Mouse (Mus musculus): ENCODE measurements around the gene Gm47959. TPM values are rescaled to one million over a fixed set of nuclear protein-coding genes. Genes with fewer than 3 reads are reported as not detected.

The Gm47959 gene
- total RNA-seq, 2 experiments from 2014 or later = not detected

- no peak for DNase-seq (ENCODE audit: low spot score in 2 of 2)
These were observed 32.2 kb downstream of the Gm47959 start for GRCm38 (mm10) chr1:83032508-83032907.

GRCm38 (mm10) chr1:83034509-83034908 is 34.2 kb downstream of the Gm47959 start:
- DNase-seq (ENCODE audit: low spot score in 2 of 2) = no peak

- no peak for DNase-seq (ENCODE audit: low spot score in 2 of 2)
These were observed 36.7 kb downstream of the Gm47959 start for GRCm38 (mm10) chr1:83036892-83037667.

GRCm38 (mm10) chr1:83038109-83038672 is 37.8 kb downstream of the Gm47959 start, which contains the start of gene Slc19a3:
Gene Slc19a3, minus strand, starts transcription at chr1:83038448.
- peak in 1 of 2 experiments; percentile 8 for DNase-seq (ENCODE audit: low spot score in 2 of 2)

- no peak for DNase-seq (ENCODE audit: low spot score in 2 of 2)
These were observed 38.7 kb downstream of the Gm47959 start for GRCm38 (mm10) chr1:83039080-83039479.

GRCm38 (mm10) chr1:83042380-83042779 is 42.0 kb downstream of the Gm47959 start, which contains the start of gene Krtap28-10:
Gene Krtap28-10, minus strand, starts transcription at chr1:83042480.
- no peak for DNase-seq (ENCODE audit: low spot score in 2 of 2)

- no peak for DNase-seq (ENCODE audit: low spot score in 2 of 2)
These were observed 44.6 kb downstream of the Gm47959 start, which contains the start of gene Gm47969 for GRCm38 (mm10) chr1:83044882-83045427. Gene Gm47969, plus strand, starts transcription at chr1:83044932.

Other genes with a start within 250 kb of the Gm47959 start
- gene Tm4sf20, start 232.1 kb upstream of the Gm47959 start, total RNA-seq (2021) = not detected
- gene Gm47791, start 229.3 kb upstream of the Gm47959 start, total RNA-seq (2021) = not detected
- 10 to 100 TPM; 47.9 to 54.4 TPM for gene Agfg1, start 161.1 kb upstream of the Gm47959 start, total RNA-seq (2021)
- gene A030005L19Rik, start 87.2 kb upstream of the Gm47959 start, total RNA-seq (2021) = not detected
- not detected for gene A030014E15Rik, start 75.6 kb upstream of the Gm47959 start, total RNA-seq (2021)
- gene Gm6217, start 69.1 kb upstream of the Gm47959 start, total RNA-seq (2021) = not detected
- gene A030003K21Rik, start 57.2 kb upstream of the Gm47959 start, total RNA-seq (2021) = not detected
- gene Gm7544, start 44.5 kb upstream of the Gm47959 start, total RNA-seq (2021) = not detected
- gene Gm47955, start 40.3 kb upstream of the Gm47959 start, total RNA-seq (2021) = not detected
- under 1 TPM; 0.16 to 0.30 TPM for gene Slc19a3, start 37.9 kb downstream of the Gm47959 start, total RNA-seq (2021)
- gene Krtap28-10, start 41.9 kb downstream of the Gm47959 start, total RNA-seq (2021) = not detected
- gene Gm47969, start 44.4 kb downstream of the Gm47959 start, total RNA-seq (2021) = not detected
- gene A030005K14Rik, start 58.8 kb downstream of the Gm47959 start, total RNA-seq (2021) = not detected
- not detected for gene Krtap28-13, start 60.4 kb downstream of the Gm47959 start, total RNA-seq (2021)
- not detected for gene Ccl20, start 116.2 kb downstream of the Gm47959 start, total RNA-seq (2021)
- gene Daw1, start 159.2 kb downstream of the Gm47959 start, total RNA-seq (2021) = not detected